Mouse (Mus musculus) liver, embryonic 14.5 days (tissue): ENCODE measurements around the gene Hoxb1.

Source experiments
- CTCF ChIP-seq: IDR thresholded peaks from 2 replicates; pipeline ENCODE4 v1.5.1; 2016; ENCODE audit warnings: antibody characterized with exemption, low read depth, control low read depth
- EP300 ChIP-seq: IDR thresholded peaks from 2 replicates; pipeline ENCODE4 v1.6.1; 2016; ENCODE audit warnings: antibody characterized with exemption, low read depth

- TF ChIP-seq CTCF (no peak), EP300 (no peak)
These were observed 1.6 kb downstream of the Hoxb1 start for GRCm38 (mm10) chr11:96367141-96367540.
